9 mouse cellular contexts compared by ENCODE assay signal in the genomic region with DNA sequence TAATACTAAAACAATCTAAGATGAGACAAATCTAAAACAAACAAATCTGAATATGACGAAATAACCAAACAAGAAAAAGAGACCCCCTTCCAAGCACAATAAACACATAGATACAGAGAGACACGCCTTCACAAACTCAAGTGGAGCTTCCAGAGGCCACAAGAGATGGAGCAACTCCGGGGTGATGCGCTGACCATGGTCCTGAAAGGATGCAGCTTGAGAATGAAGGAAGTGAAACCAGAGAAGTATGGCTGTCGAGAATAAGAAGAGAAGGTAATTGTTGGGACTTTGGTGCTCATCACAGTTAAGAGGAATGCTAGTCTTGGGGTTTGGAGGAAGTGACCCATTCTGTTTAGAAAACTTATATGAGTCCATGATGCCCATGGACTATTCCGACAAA.
DNase-seq lines count a peak whose midpoint lies in the region; ATAC-seq lines count a peak whose summit lies in the region.
"Had no signal": no experiment of that assay in that cellular context is flagged by ENCODE, and none has a peak within 500 bp of the region (broad histone marks: within the 10 kb centered on the region; RNA-seq: fewer than 3 reads in every experiment).

No protein-coding gene starts in this region.

- ATAC-seq in midbrain, embryonic 14.5 days (ENCODE audit: low FRiP score, low TSS enrichment): no peak

- H3K4me3 ChIP-seq in midbrain, embryonic 10.5 days: no peak overlapping the region
- no peak overlapping the region for H3K4me3 ChIP-seq in midbrain, embryonic 14.5 days (replicated peaks; ENCODE audit: low read depth, low read length)
- H3K4me3 ChIP-seq: heart, embryonic 12.5 days had no signal

- H3K4me2 ChIP-seq in midbrain, embryonic 14.5 days (ENCODE audit: low read length): no peak overlapping the region
- H3K4me2 ChIP-seq: heart, embryonic 12.5 days had no signal

- peak; percentile 1 to 13 for DNase-seq in adrenal gland, postnatal 36 days
- DNase-seq in adrenal gland, adult 18-20 months (ENCODE audit: low spot score in 2 of 2): no peak
- peak; percentile 51 for DNase-seq in midbrain, embryonic 10.5 days (ENCODE audit: low spot score)
- DNase-seq in midbrain, embryonic 14.5 days: no peak
- peak; percentile 46 for DNase-seq in hindlimb bud, embryonic 11.5 days (ENCODE audit: extremely low spot score, low read depth, low spot score)
- DNase-seq in retina, postnatal 1 day: peak; percentile 61
- DNase-seq in natural killer cell, adult 2 months (ENCODE audit: low spot score in 2 of 2): no peak
- no peak for DNase-seq in right cerebral cortex, postnatal 14 days

- WGBS in midbrain, embryonic 10.5 days: 49% methylated on average over 6 of the region's 6 CpGs
- 54% methylated on average over 6 of the region's 6 CpGs for WGBS in midbrain, embryonic 14.5 days

- H3K27me3 ChIP-seq in midbrain, embryonic 10.5 days (ENCODE audit: low read depth, poor library complexity, severe bottlenecking): no peaks in the 10 kb centered on the region
- H3K27me3 ChIP-seq in midbrain, embryonic 14.5 days (ENCODE audit: control insufficient read depth, insufficient read depth, low read length): no peaks in the 10 kb centered on the region
- H3K27me3 ChIP-seq: heart, embryonic 12.5 days had no signal

- H3K36me3 ChIP-seq in midbrain, embryonic 10.5 days: no peaks in the 10 kb centered on the region
- H3K36me3 ChIP-seq in midbrain, embryonic 14.5 days (ENCODE audit: control insufficient read depth, insufficient read depth, low read length): no peaks in the 10 kb centered on the region
- H3K36me3 ChIP-seq: heart, embryonic 12.5 days had no signal

- H3K27ac ChIP-seq in midbrain, embryonic 10.5 days (replicated peaks): no peak overlapping the region
- no peak overlapping the region for H3K27ac ChIP-seq in midbrain, embryonic 14.5 days (replicated peaks; ENCODE audit: low read depth, low read length)

- H3K4me1 ChIP-seq in midbrain, embryonic 10.5 days: no peaks in the 10 kb centered on the region
- H3K4me1 ChIP-seq in midbrain, embryonic 14.5 days (ENCODE audit: control insufficient read depth, insufficient read depth, low read length): no peaks in the 10 kb centered on the region
- H3K4me1 ChIP-seq: heart, embryonic 12.5 days had no signal

- H3K9ac ChIP-seq in midbrain, embryonic 14.5 days (replicated peaks; ENCODE audit: low read length): no peak overlapping the region
- H3K9ac ChIP-seq: heart, embryonic 12.5 days had no signal

- no peaks in the 10 kb centered on the region for H3K9me3 ChIP-seq in midbrain, embryonic 10.5 days (replicated peaks)
- H3K9me3 ChIP-seq in midbrain, embryonic 14.5 days (ENCODE audit: control insufficient read depth, low read length): no peaks in the 10 kb centered on the region
- H3K9me3 ChIP-seq: heart, embryonic 12.5 days had no signal

Comparison
In these comparisons a context has a peak if more than half of its experiments do, and no peak if none do; other contexts are left out.
1. DNase-seq: peak in adrenal gland, postnatal 36 days (2 of 2), midbrain, embryonic 10.5 days (single experiment), hindlimb bud, embryonic 11.5 days (single experiment) and retina, postnatal 1 day (single experiment); none in adrenal gland, adult 18-20 months (0 of 2), midbrain, embryonic 14.5 days (single experiment), natural killer cell, adult 2 months (0 of 2) and right cerebral cortex, postnatal 14 days (single experiment).